Mouse (Mus musculus) cortical plate, adult 2 months (tissue): ENCODE results near the gene Vps13c.

Experiments used
- CTCF ChIP-seq: fragments of 200-500 bp; IDR thresholded peaks from 2 replicates; pipeline ENCODE4 v1.5.1; 2011; ENCODE audit warnings: mild to moderate bottlenecking, control low read depth, low read length; ENCODE audit not compliant: insufficient read depth; ENCODE audit errors: extremely low read depth
- POLR2A ChIP-seq: fragments of 200-500 bp; IDR thresholded peaks from 2 replicates; pipeline ENCODE4 v1.6.1; 2011; ENCODE audit warnings: mild to moderate bottlenecking, low read length, control low read depth; ENCODE audit not compliant: insufficient read depth; ENCODE audit errors: extremely low read depth

DNA sequence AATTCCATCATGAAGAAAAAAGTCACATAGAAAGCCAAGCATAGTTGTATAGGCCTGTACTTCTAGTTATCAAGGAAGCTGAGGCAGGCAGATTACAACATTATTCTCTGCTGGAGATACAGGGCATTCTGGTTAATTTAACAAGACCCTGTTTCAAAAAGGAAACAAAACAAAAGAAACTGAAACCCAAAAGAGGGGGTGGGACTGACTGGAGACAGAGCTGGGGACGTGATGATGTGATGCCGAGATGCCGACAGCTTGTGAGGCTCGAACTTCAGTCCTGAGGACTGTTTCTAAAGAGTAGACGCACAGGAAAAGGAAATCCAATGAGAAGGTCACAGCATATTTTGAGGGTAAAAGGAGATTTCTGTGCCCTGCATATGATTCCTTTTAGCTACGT is 64.2 kb downstream of the Vps13c start:
- no peak for TF ChIP-seq POLR2A
- TF ChIP-seq CTCF, result no peak
